Mouse (Mus musculus) embryonic fibroblast, embryonic 13.5 days (primary cell): ENCODE results near the gene Zfp146.
"Not testable (repeated sequence)": the region's sequence is repeated elsewhere in the genome, so short reads cannot be mapped to it uniquely, and the experiment has no call there.

Source experiments
- CTCF ChIP-seq: IDR thresholded peaks from 2 replicates; pipeline ENCODE4 v1.5.1; 2011; ENCODE audit warnings: mild to moderate bottlenecking, control low read depth, low read length, moderate library complexity, borderline replicate concordance; ENCODE audit not compliant: insufficient read depth
- POLR2A ChIP-seq: IDR thresholded peaks from 2 replicates; pipeline ENCODE4 v1.6.1; 2011; ENCODE audit warnings: low read depth, mild to moderate bottlenecking, control low read depth, low read length, moderate library complexity

- TF ChIP-seq CTCF, POLR2A: not testable (repeated sequence)
Measured at GRCm38 (mm10) chr7:30181929-30182328, 12.4 kb upstream of the Zfp146 start.
